Mouse (Mus musculus): ENCODE results near the gene Gm6337. TPM values are rescaled to one million over a fixed set of nuclear protein-coding genes. Genes with fewer than 3 reads are reported as not detected.

Gm6337 gene
- not detected in 2 replicates for polyA plus RNA-seq (2015; fragmentation: Nextera tagmentation; extraction: Ambion mirVana)

DNA sequence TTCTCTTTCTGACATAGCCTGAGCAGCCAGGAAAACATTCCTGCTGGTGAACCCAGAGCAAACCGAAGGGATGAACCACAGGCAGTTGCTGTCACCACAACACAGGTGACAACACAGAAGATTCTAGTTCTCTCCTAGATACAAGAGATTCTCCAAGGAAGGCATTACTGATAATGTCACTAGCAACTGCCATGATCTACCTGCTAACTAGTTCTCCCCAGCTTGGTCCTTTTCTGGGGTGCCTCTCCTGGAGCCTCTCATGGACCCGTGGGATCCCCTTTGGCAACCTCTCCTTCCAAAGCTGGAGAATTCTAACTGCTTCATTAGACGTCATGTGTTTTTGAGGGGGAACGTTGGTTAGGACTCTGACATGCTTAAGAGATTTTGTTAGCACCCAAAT is at the start of gene Gm6337:
Gene Gm6337, minus strand, starts transcription at position 101 of the 400 bp plus-strand sequence.

DNA sequence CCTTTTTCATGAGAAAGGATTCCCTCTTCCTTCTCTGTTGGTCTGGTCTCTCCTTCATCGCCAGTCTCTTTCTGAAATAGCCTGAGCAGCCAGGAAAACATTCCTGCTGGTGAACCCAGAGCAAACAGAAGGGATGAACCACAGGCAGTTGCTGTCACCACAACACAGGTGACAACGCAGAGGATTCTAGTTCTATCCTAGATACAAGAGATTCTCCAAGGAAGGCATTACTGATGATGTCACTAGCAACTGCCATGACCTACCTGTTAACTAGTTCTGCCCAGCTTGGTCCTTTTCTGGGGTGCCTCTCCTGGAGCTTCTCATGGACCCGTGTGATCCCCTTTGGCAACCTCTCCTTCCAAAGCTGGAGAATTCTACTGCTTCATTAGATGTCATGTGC is 35.8 kb upstream of the Gm6337 start, which contains the start of gene Gm8206:
Gene Gm8206, minus strand, starts transcription at position 101 of the 400 bp plus-strand sequence.

Other genes starting within 250 kb of the Gm6337 start
- gene Gm3424, start 227.9 kb downstream of the Gm6337 start, polyA plus RNA-seq (2015; fragmentation: Nextera tagmentation; extraction: Ambion mirVana) = not detected in 2 replicates
- gene Gm8237, start 177.9 kb downstream of the Gm6337 start, polyA plus RNA-seq (2015; fragmentation: Nextera tagmentation; extraction: Ambion mirVana) = 0.06 and 0.08 TPM in 2 replicates
- 0.18 and 0.23 TPM in 2 replicates for gene Gm3248, start 96.5 kb downstream of the Gm6337 start, polyA plus RNA-seq (2015; fragmentation: Nextera tagmentation; extraction: Ambion mirVana)
- not detected in 2 replicates for gene Gm3453, start 79.1 kb downstream of the Gm6337 start, polyA plus RNA-seq (2015; fragmentation: Nextera tagmentation; extraction: Ambion mirVana)
- not detected in 2 replicates for gene Gm8206, start 35.7 kb upstream of the Gm6337 start, polyA plus RNA-seq (2015; fragmentation: Nextera tagmentation; extraction: Ambion mirVana)
- gene Gm3468, start 50.4 kb upstream of the Gm6337 start, polyA plus RNA-seq (2015; fragmentation: Nextera tagmentation; extraction: Ambion mirVana) = 0.23 and 0.47 TPM in 2 replicates
- not detected in 2 replicates for gene Gm3476, start 67.5 kb upstream of the Gm6337 start, polyA plus RNA-seq (2015; fragmentation: Nextera tagmentation; extraction: Ambion mirVana)
- not detected in 2 replicates for gene Gm21560, start 161.0 kb upstream of the Gm6337 start, polyA plus RNA-seq (2015; fragmentation: Nextera tagmentation; extraction: Ambion mirVana)
- gene Gm3411, start 229.0 kb upstream of the Gm6337 start, polyA plus RNA-seq (2015; fragmentation: Nextera tagmentation; extraction: Ambion mirVana) = 0.19 TPM in 1 of 2 replicates, not detected in the other
- not detected in 2 replicates for gene Gm21103, start 246.6 kb upstream of the Gm6337 start, polyA plus RNA-seq (2015; fragmentation: Nextera tagmentation; extraction: Ambion mirVana)

Data from spleen, postnatal 0 days (tissue).